Mouse (Mus musculus): ENCODE results near the gene 1110032F04Rik.

1110032F04Rik gene

GRCm38 (mm10) chr3:68907509-68907908 lies 38.1 kb downstream of the 1110032F04Rik start:
- no peak for DNase-seq (ENCODE audit: low spot score in 2 of 2)
